Mouse (Mus musculus) liver, embryonic 14.5 days (tissue): ENCODE measurements around the gene Tmem87b. TPM values are rescaled to one million over a fixed set of nuclear protein-coding genes. Genes with fewer than 3 reads are reported as not detected.

Experiments used
- ATAC-seq: fragments of 200-750 bp; cut with Nextera tagmentation; 2 replicates; pipeline ENCODE4 v1.8.0; 2017; ENCODE audit warnings: moderate number of reproducible peaks, mild to moderate bottlenecking, moderate library complexity; ENCODE audit not compliant: insufficient read depth
- DNase-seq, 3 experiments: peaks; one replicate each; pipeline ENCODE4 v3.0.0-alpha.2; 2012 to 2013; ENCODE audit warnings: low read depth in 3 of 3, low spot score in 3 of 3
- H3K27ac ChIP-seq: fragments of 300-500 bp; sonication (generic); 2 replicates; pipeline ENCODE4 v1.5.1; 2014; ENCODE audit warnings: moderate library complexity, mild to moderate bottlenecking, control low read depth, inconsistent platforms
- H3K27me3 ChIP-seq: fragments of 300-500 bp; sonication (generic); 2 replicates; pipeline ENCODE4 v1.6.1; 2014; ENCODE audit warnings: mild to moderate bottlenecking, low read length, moderate library complexity; ENCODE audit not compliant: control insufficient read depth, insufficient read depth
- H3K36me3 ChIP-seq: fragments of 300-500 bp; sonication (generic); replicated peaks from 2 replicates; pipeline ENCODE4 v1.6.1; 2014; ENCODE audit warnings: low read depth; ENCODE audit not compliant: control insufficient read depth, insufficient read depth
- H3K4me1 ChIP-seq, 2 experiments: fragments of 200-500 bp in 1 of 2; fragments of 300-500 bp in 1 of 2; sonication (generic) in 1 of 2; replicated peaks; 2 replicates each; pipeline ENCODE4 v1.6.1; 2012 to 2014; ENCODE audit warnings: antibody characterized with exemption in 1 of 2, inconsistent platforms in 1 of 2, low read length in 1 of 2; ENCODE audit not compliant: control insufficient read depth in 2 of 2, insufficient read depth in 2 of 2
- H3K4me2 ChIP-seq: fragments of 300-500 bp; sonication (generic); 2 replicates; pipeline ENCODE4 v1.6.1; 2014; ENCODE audit warnings: low read depth, mild to moderate bottlenecking, control low read depth, moderate library complexity
- H3K4me3 ChIP-seq, 2 experiments: fragments of 200-500 bp in 1 of 2; fragments of 300-500 bp in 1 of 2; sonication (generic) in 1 of 2; 2 replicates each; pipeline ENCODE4 v1.5.1; 2012 to 2014; ENCODE audit warnings: low read depth in 2 of 2, low read length in 2 of 2, mild to moderate bottlenecking in 2 of 2, control low read depth in 1 of 2, inconsistent platforms in 1 of 2, moderate library complexity in 1 of 2; ENCODE audit not compliant: insufficient read depth in 1 of 2
- H3K9ac ChIP-seq: fragments of 300-500 bp; sonication (generic); replicated peaks from 2 replicates; pipeline ENCODE4 v1.6.1; 2014; ENCODE audit warnings: mild to moderate bottlenecking, control low read depth, moderate library complexity
- H3K9me3 ChIP-seq: fragments of 300-500 bp; sonication (generic); 2 replicates; pipeline ENCODE4 v1.6.1; 2016; ENCODE audit warnings: low read length, mixed read lengths; ENCODE audit not compliant: control insufficient read depth
- CTCF ChIP-seq: IDR thresholded peaks from 2 replicates; pipeline ENCODE4 v1.5.1; 2016; ENCODE audit warnings: antibody characterized with exemption, low read depth, control low read depth
- EP300 ChIP-seq: IDR thresholded peaks from 2 replicates; pipeline ENCODE4 v1.6.1; 2016; ENCODE audit warnings: antibody characterized with exemption, low read depth
- WGBS: fragments of 180-500 bp; shearing (Covaris S2); extraction: QIAGEN DNeasy Blood & Tissue Kit; methylation state at CpG from one replicate; pipeline ENCODE4 v1.1.7; 2014; ENCODE audit not compliant: insufficient replicate concordance; 5-methylcytosine and 5-hydroxymethylcytosine counted together
- polyA plus RNA-seq, 2 experiments: library from polyadenylated mRNA; depleted of rRNA in 1 of 2; stranded (reverse) in 1 of 2; unstranded in 1 of 2; fragments of >200 nt; fragmentation: Nextera tagmentation in 1 of 2; extraction: Ambion mirVana in 1 of 2; gene quantifications; 2 replicates each; pipeline versions ENCODE4 v1.2.1 to v1.2.3; 2012 to 2014

Tmem87b gene
- polyA plus RNA-seq, 2 experiments, result 4.2 to 6.7 TPM

- H3K27ac ChIP-seq, result no peak overlapping the region
- no peak overlapping the region for H3K4me3 ChIP-seq
- no peak for TF ChIP-seq CTCF
- no peak for TF ChIP-seq EP300
Observed at GRCm38 (mm10) chr2:128871656-128872055, 53.7 kb downstream of the Tmem87b start.

DNA sequence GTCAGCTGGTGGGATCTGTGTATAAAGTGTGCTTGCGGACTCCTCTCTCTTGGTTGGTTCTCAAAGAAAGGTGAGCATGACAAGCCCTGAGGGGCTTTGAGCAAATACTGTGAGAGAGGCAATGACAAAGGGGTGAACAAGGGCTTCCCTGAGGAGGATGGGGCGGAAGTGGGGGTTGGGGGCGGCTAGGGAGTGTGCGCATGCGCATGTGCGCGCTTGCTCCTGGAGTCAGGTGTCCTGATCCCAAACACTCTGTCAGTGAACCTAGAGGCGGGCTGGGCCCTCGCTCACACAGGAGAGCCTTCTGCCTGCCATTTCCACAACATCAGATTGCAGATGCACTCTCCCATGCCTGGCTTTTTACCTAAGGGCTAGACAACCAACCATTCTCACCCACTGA lies 54.3 kb downstream of the Tmem87b start:
- Histone ChIP-seq H3K4me1 (no peaks in the 10 kb centered on the region), H3K9me3 (no peaks in the 10 kb centered on the region), H3K9ac (no peak overlapping the region), H3K36me3 (no peaks in the 10 kb centered on the region), H3K4me3 (no peak overlapping the region), H3K27me3 (no peaks in the 10 kb centered on the region), H3K27ac (no peak overlapping the region), H3K4me2 (no peak overlapping the region)
- 76% methylated on average over 9 of the region's 9 CpGs for WGBS
- DNase-seq, result no peak
- ATAC-seq, result no peak
- TF ChIP-seq CTCF, result no peak
- TF ChIP-seq EP300, result no peak

More at GRCm38 (mm10) chr2:128871656-128872055, 53.7 kb downstream of the Tmem87b start:
- H3K27me3 ChIP-seq, result no peaks in the 10 kb centered on the region
- DNase-seq (no peak), ATAC-seq (no peak)
- H3K9ac ChIP-seq, result no peak overlapping the region
- WGBS, result 49% methylated on average over 8 of the region's 8 CpGs
- no peaks in the 10 kb centered on the region for H3K36me3 ChIP-seq
- H3K4me2 ChIP-seq, result no peak overlapping the region
- no peaks in the 10 kb centered on the region for H3K4me1 ChIP-seq
- no peaks in the 10 kb centered on the region for H3K9me3 ChIP-seq

DNA sequence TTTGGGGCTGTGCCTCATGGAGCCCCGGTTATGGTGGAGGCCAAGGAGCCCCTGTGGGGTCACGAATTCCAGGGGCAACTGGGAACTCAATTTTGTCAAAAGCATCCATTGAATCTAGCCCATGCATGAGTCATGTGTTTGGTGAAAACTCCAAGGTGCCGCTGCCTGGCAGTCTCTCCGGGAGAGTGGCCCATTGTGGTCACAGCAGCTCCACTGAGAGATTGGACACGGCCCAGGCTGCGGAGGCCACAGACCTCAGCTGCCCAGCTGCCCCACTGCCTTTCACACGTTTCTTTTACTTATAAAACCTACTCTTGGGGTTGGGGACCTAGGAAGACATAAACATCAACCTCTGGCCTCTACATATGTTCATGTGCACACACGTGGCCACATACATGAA lies 57.6 kb downstream of the Tmem87b start:
- Histone ChIP-seq H3K9ac (no peak overlapping the region), H3K4me1 (no peaks in the 10 kb centered on the region), H3K9me3 (no peaks in the 10 kb centered on the region), H3K27me3 (no peaks in the 10 kb centered on the region), H3K4me3 (no peak overlapping the region), H3K36me3 (no peaks in the 10 kb centered on the region), H3K4me2 (no peak overlapping the region), H3K27ac (no peak overlapping the region)
- TF ChIP-seq CTCF (no peak), EP300 (no peak)
- DNase-seq (no peak), ATAC-seq (no peak)
- WGBS, result 61% methylated on average over 8 of the region's 8 CpGs

- no peak overlapping the region for H3K4me3 ChIP-seq
- H3K36me3 ChIP-seq, result no peaks in the 10 kb centered on the region
- no peak for DNase-seq
- WGBS, result 38% methylated on average over 4 of the region's 4 CpGs
- H3K27ac ChIP-seq, result no peak overlapping the region
- H3K27me3 ChIP-seq, result no peaks in the 10 kb centered on the region
- no peaks in the 10 kb centered on the region for H3K9me3 ChIP-seq
- H3K4me1 ChIP-seq, result no peaks in the 10 kb centered on the region
- no peak for ATAC-seq
- no peak overlapping the region for H3K9ac ChIP-seq
- no peak overlapping the region for H3K4me2 ChIP-seq
- TF ChIP-seq CTCF (peak; percentile 57), EP300 (no peak)
Observed at GRCm38 (mm10) chr2:128881236-128881635, 63.3 kb downstream of the Tmem87b start.

GRCm38 (mm10) chr2:128885225-128885811 lies 67.4 kb downstream of the Tmem87b start:
- DNase-seq (no peak), ATAC-seq (no peak)
- 55% methylated on average over 8 of the region's 8 CpGs for WGBS
- Histone ChIP-seq H3K27ac (no peak overlapping the region), H3K4me1 (no peaks in the 10 kb centered on the region), H3K9ac (no peak overlapping the region), H3K4me2 (no peak overlapping the region), H3K27me3 (no peaks in the 10 kb centered on the region), H3K36me3 (no peaks in the 10 kb centered on the region), H3K4me3 (no peak overlapping the region), H3K9me3 (no peaks in the 10 kb centered on the region)
- TF ChIP-seq EP300 (no peak), CTCF (no peak)
